Mouse (Mus musculus): Measurements from ENCODE around the gene Slc35d3. TPM values are rescaled to one million over a fixed set of nuclear protein-coding genes. Genes with fewer than 3 reads are reported as not detected.

Slc35d3 gene
- polyA plus RNA-seq, 1 experiment, result not detected

- H3K4me3 ChIP-seq, result no peak overlapping the region
- no peak for TF ChIP-seq CEBPB (IDR thresholded peaks at IDR 0.05; ENCODE audit: insufficient read depth, poor library complexity, severe bottlenecking)
- TF ChIP-seq TCF3 (IDR thresholded peaks at IDR 0.05; ENCODE audit: insufficient read length, low read depth), result no peak
- TF ChIP-seq TCF12 (IDR thresholded peaks at IDR 0.05; ENCODE audit: insufficient read depth, poor library complexity, severe bottlenecking), result no peak
- TF ChIP-seq POLR2AphosphoS2 (IDR thresholded peaks at IDR 0.05; ENCODE audit: insufficient read length, low read depth), result no peak
- TF ChIP-seq MYOG (IDR thresholded peaks at IDR 0.05; ENCODE audit: control insufficient read depth in 1 of 3, insufficient read depth in 1 of 3, insufficient read length in 2 of 3, low read depth in 2 of 3), result no peak
- TF ChIP-seq E2F4 (IDR thresholded peaks at IDR 0.05; ENCODE audit: insufficient read depth), result no peak
- no peak for TF ChIP-seq MYOD1 (IDR thresholded peaks at IDR 0.05; ENCODE audit: control insufficient read depth in 1 of 3, insufficient read length in 2 of 3, low read depth in 2 of 3)
- TF ChIP-seq MAX (IDR thresholded peaks at IDR 0.05; ENCODE audit: low read depth), result no peak
- TF ChIP-seq POLR2A (IDR thresholded peaks at IDR 0.05; ENCODE audit: insufficient read length, low read depth), result no peak
- no peak for TF ChIP-seq SRF (IDR thresholded peaks at IDR 0.05; ENCODE audit: control insufficient read depth, insufficient read length, low read depth)
- TF ChIP-seq USF1 (IDR thresholded peaks at IDR 0.05; ENCODE audit: low read depth), result no peak
- no peak for TF ChIP-seq REST (IDR thresholded peaks at IDR 0.05; ENCODE audit: insufficient read depth, insufficient read length)
- peaks cover 41% of the 10 kb centered on the region for H3K27me3 ChIP-seq (ENCODE audit: control insufficient read depth, insufficient read depth, insufficient read length)
- H3K79me2 ChIP-seq (ENCODE audit: control insufficient read depth, insufficient read depth), result no peaks in the 10 kb centered on the region
- no peak overlapping the region for H3K4me2 ChIP-seq (ENCODE audit: low read depth)
- no peaks in the 10 kb centered on the region for H3K36me3 ChIP-seq (ENCODE audit: control insufficient read depth, insufficient read depth)
- H3ac ChIP-seq (ENCODE audit: control insufficient read depth, insufficient read length), result no peak overlapping the region
Measured at GRCm38 (mm10) chr10:19849771-19850365, 1.4 kb downstream of the Slc35d3 start.

- TF ChIP-seq USF1 (IDR thresholded peaks at IDR 0.05; ENCODE audit: low read depth) (no peak), POLR2AphosphoS2 (IDR thresholded peaks at IDR 0.05; ENCODE audit: insufficient read length, low read depth) (no peak), REST (IDR thresholded peaks at IDR 0.05; ENCODE audit: insufficient read depth, insufficient read length) (no peak), SRF (IDR thresholded peaks at IDR 0.05; ENCODE audit: control insufficient read depth, insufficient read length, low read depth) (no peak), MAX (IDR thresholded peaks at IDR 0.05; ENCODE audit: low read depth) (no peak), TCF12 (IDR thresholded peaks at IDR 0.05; ENCODE audit: insufficient read depth, poor library complexity, severe bottlenecking) (no peak), E2F4 (IDR thresholded peaks at IDR 0.05; ENCODE audit: insufficient read depth) (no peak), MYOG (IDR thresholded peaks at IDR 0.05; ENCODE audit: control insufficient read depth in 1 of 3, insufficient read depth in 1 of 3, insufficient read length in 2 of 3, low read depth in 2 of 3) (no peak), TCF3 (IDR thresholded peaks at IDR 0.05; ENCODE audit: insufficient read length, low read depth) (no peak), MYOD1 (IDR thresholded peaks at IDR 0.05; ENCODE audit: control insufficient read depth in 1 of 3, insufficient read length in 2 of 3, low read depth in 2 of 3) (no peak), CEBPB (IDR thresholded peaks at IDR 0.05; ENCODE audit: insufficient read depth, poor library complexity, severe bottlenecking) (no peak), POLR2A (IDR thresholded peaks at IDR 0.05; ENCODE audit: insufficient read length, low read depth) (no peak)
- Histone ChIP-seq H3K4me3 (no peak overlapping the region), H3K36me3 (ENCODE audit: control insufficient read depth, insufficient read depth) (no peaks in the 10 kb centered on the region), H3K4me2 (ENCODE audit: low read depth) (no peak overlapping the region), H3K27me3 (ENCODE audit: control insufficient read depth, insufficient read depth, insufficient read length) (peaks cover 48% of the 10 kb centered on the region), H3K79me2 (ENCODE audit: control insufficient read depth, insufficient read depth) (no peaks in the 10 kb centered on the region), H3ac (ENCODE audit: control insufficient read depth, insufficient read length) (no peak overlapping the region)
Measured at GRCm38 (mm10) chr10:19848928-19849770, 2.1 kb downstream of the Slc35d3 start.

GRCm38 (mm10) chr10:19839836-19840235, 11.4 kb downstream of the Slc35d3 start:
- H3K4me3 ChIP-seq, result no peak overlapping the region
- no peak overlapping the region for H3K4me2 ChIP-seq (ENCODE audit: low read depth)
- TF ChIP-seq USF1 (IDR thresholded peaks at IDR 0.05; ENCODE audit: low read depth), result no peak
- no peak for TF ChIP-seq SRF (IDR thresholded peaks at IDR 0.05; ENCODE audit: control insufficient read depth, insufficient read length, low read depth)
- TF ChIP-seq POLR2AphosphoS2 (IDR thresholded peaks at IDR 0.05; ENCODE audit: insufficient read length, low read depth), result no peak
- TF ChIP-seq MYOD1 (IDR thresholded peaks at IDR 0.05; ENCODE audit: control insufficient read depth in 1 of 3, insufficient read length in 2 of 3, low read depth in 2 of 3), result no peak
- no peak for TF ChIP-seq TCF3 (IDR thresholded peaks at IDR 0.05; ENCODE audit: insufficient read length, low read depth)
- TF ChIP-seq MAX (IDR thresholded peaks at IDR 0.05; ENCODE audit: low read depth), result no peak
- TF ChIP-seq E2F4 (IDR thresholded peaks at IDR 0.05; ENCODE audit: insufficient read depth), result no peak
- TF ChIP-seq MYOG (IDR thresholded peaks at IDR 0.05; ENCODE audit: control insufficient read depth in 1 of 3, insufficient read depth in 1 of 3, insufficient read length in 2 of 3, low read depth in 2 of 3), result no peak
- no peak for TF ChIP-seq REST (IDR thresholded peaks at IDR 0.05; ENCODE audit: insufficient read depth, insufficient read length)
- no peak for TF ChIP-seq TCF12 (IDR thresholded peaks at IDR 0.05; ENCODE audit: insufficient read depth, poor library complexity, severe bottlenecking)
- no peaks in the 10 kb centered on the region for H3K36me3 ChIP-seq (ENCODE audit: control insufficient read depth, insufficient read depth)
- peaks cover 26% of the 10 kb centered on the region for H3K27me3 ChIP-seq (ENCODE audit: control insufficient read depth, insufficient read depth, insufficient read length)
- H3ac ChIP-seq (ENCODE audit: control insufficient read depth, insufficient read length), result no peak overlapping the region
- H3K79me2 ChIP-seq (ENCODE audit: control insufficient read depth, insufficient read depth), result no peaks in the 10 kb centered on the region

GRCm38 (mm10) chr10:19835887-19836710, 15.2 kb downstream of the Slc35d3 start:
- peaks cover 22% of the 10 kb centered on the region for H3K27me3 ChIP-seq (ENCODE audit: control insufficient read depth, insufficient read depth, insufficient read length)
- H3K36me3 ChIP-seq (ENCODE audit: control insufficient read depth, insufficient read depth), result no peaks in the 10 kb centered on the region
- no peaks in the 10 kb centered on the region for H3K79me2 ChIP-seq (ENCODE audit: control insufficient read depth, insufficient read depth)
- H3ac ChIP-seq (ENCODE audit: control insufficient read depth, insufficient read length), result no peak overlapping the region
- TF ChIP-seq TCF12 (IDR thresholded peaks at IDR 0.05; ENCODE audit: insufficient read depth, poor library complexity, severe bottlenecking), result no peak
- no peak for TF ChIP-seq POLR2AphosphoS2 (IDR thresholded peaks at IDR 0.05; ENCODE audit: insufficient read length, low read depth)
- TF ChIP-seq MYOG (IDR thresholded peaks at IDR 0.05; ENCODE audit: control insufficient read depth in 1 of 3, insufficient read depth in 1 of 3, insufficient read length in 2 of 3, low read depth in 2 of 3), result no peak
- no peak for TF ChIP-seq REST (IDR thresholded peaks at IDR 0.05; ENCODE audit: insufficient read depth, insufficient read length)
- no peak for TF ChIP-seq MYOD1 (IDR thresholded peaks at IDR 0.05; ENCODE audit: control insufficient read depth in 1 of 3, insufficient read length in 2 of 3, low read depth in 2 of 3)
- TF ChIP-seq CEBPB (IDR thresholded peaks at IDR 0.05; ENCODE audit: insufficient read depth, poor library complexity, severe bottlenecking), result no peak
- no peak for TF ChIP-seq E2F4 (IDR thresholded peaks at IDR 0.05; ENCODE audit: insufficient read depth)
- TF ChIP-seq SRF (IDR thresholded peaks at IDR 0.05; ENCODE audit: control insufficient read depth, insufficient read length, low read depth), result no peak
- TF ChIP-seq TCF3 (IDR thresholded peaks at IDR 0.05; ENCODE audit: insufficient read length, low read depth), result no peak
- TF ChIP-seq USF1 (IDR thresholded peaks at IDR 0.05; ENCODE audit: low read depth), result no peak
- TF ChIP-seq POLR2A (IDR thresholded peaks at IDR 0.05; ENCODE audit: insufficient read length, low read depth), result no peak
- no peak for TF ChIP-seq MAX (IDR thresholded peaks at IDR 0.05; ENCODE audit: low read depth)
- no peak overlapping the region for H3K4me2 ChIP-seq (ENCODE audit: low read depth)
- no peak overlapping the region for H3K4me3 ChIP-seq
